Mouse (Mus musculus) ES-E14 (cell line): Measurements from ENCODE around the gene Mpp2. TPM values are rescaled to one million over a fixed set of nuclear protein-coding genes. Genes with fewer than 3 reads are reported as not detected.

Experiments
- DNase-seq: peaks from one replicate; pipeline ENCODE4 v3.0.0-alpha.2; 2013; ENCODE audit warnings: low read depth, low spot score
- H3K27ac ChIP-seq: 2 replicates; pipeline ENCODE4 v1.5.1; 2012; ENCODE audit warnings: low read depth, mild to moderate bottlenecking, low read length, moderate library complexity, mixed read lengths; ENCODE audit not compliant: poor library complexity, insufficient read depth, severe bottlenecking
- H3K36me3 ChIP-seq: 2 replicates; pipeline ENCODE4 v1.6.1; 2012; ENCODE audit warnings: mild to moderate bottlenecking, low read length, moderate library complexity, mixed read lengths; ENCODE audit not compliant: control insufficient read depth, poor library complexity, insufficient read depth, severe bottlenecking
- H3K4me1 ChIP-seq, 2 experiments: fragments of 150-350 bp in 1 of 2; sonication (generic) in 1 of 2; 2 replicates each; pipeline ENCODE4 v1.6.1; 2012; ENCODE audit warnings: low read length in 2 of 2, mild to moderate bottlenecking in 1 of 2, mixed read lengths in 1 of 2; ENCODE audit not compliant: control insufficient read depth in 2 of 2, insufficient read depth in 2 of 2, poor library complexity in 1 of 2
- H3K4me3 ChIP-seq, 2 experiments: fragments of 150-350 bp in 1 of 2; sonication (generic) in 1 of 2; 2 replicates each; pipeline ENCODE4 v1.5.1; 2012; ENCODE audit warnings: low read length in 2 of 2, low read depth in 1 of 2, mild to moderate bottlenecking in 1 of 2, mixed read lengths in 1 of 2; ENCODE audit not compliant: insufficient read depth in 1 of 2, poor library complexity in 1 of 2, severe bottlenecking in 1 of 2
- H3K9ac ChIP-seq: 2 replicates; pipeline ENCODE4 v1.6.1; 2012; ENCODE audit warnings: low read depth, mild to moderate bottlenecking, low read length, mixed read lengths; ENCODE audit not compliant: poor library complexity, insufficient read depth, severe bottlenecking
- H3K9me3 ChIP-seq: fragments of 150-350 bp; sonication (generic); 2 replicates; pipeline ENCODE4 v1.6.1; 2012; ENCODE audit warnings: low read depth, mild to moderate bottlenecking, low read length; ENCODE audit not compliant: control insufficient read depth, insufficient read depth
- CHD2 ChIP-seq: IDR thresholded peaks from 2 replicates; pipeline ENCODE4 v1.6.1; 2014; ENCODE audit warnings: mild to moderate bottlenecking, low read depth, low read length, inconsistent platforms
- HCFC1 ChIP-seq: IDR thresholded peaks from 2 replicates; pipeline ENCODE4 v1.6.1; 2012; ENCODE audit warnings: low read length, inconsistent platforms, borderline replicate concordance; ENCODE audit not compliant: insufficient read depth
- MAFK ChIP-seq: IDR thresholded peaks from 2 replicates; pipeline ENCODE4 v1.6.1; 2014; ENCODE audit warnings: mild to moderate bottlenecking, low read depth, low read length, inconsistent platforms; ENCODE audit not compliant: insufficient read depth
- ZC3H11A ChIP-seq: IDR thresholded peaks from 2 replicates; pipeline ENCODE4 v1.6.1; 2012; ENCODE audit warnings: low read depth, mild to moderate bottlenecking, inconsistent platforms, low read length, borderline replicate concordance
- ZNF384 ChIP-seq: IDR thresholded peaks from 2 replicates; pipeline ENCODE4 v1.6.1; 2012; ENCODE audit warnings: low read depth, low read length, inconsistent platforms
- in situ Hi-C, 2 experiments: fragments of 600-800 bp; cut with MboI; formaldehyde crosslinking; loops; one replicate each; pipeline ENCODE4 v1.15.1; 2025; ENCODE audit warnings: low sequenced_read_pairs in 2 of 2, inconsistent platforms in 1 of 2; ENCODE audit not compliant: unreplicated experiment in 2 of 2
- total RNA-seq: library from RNA; depleted of rRNA; stranded (reverse); fragments of 300-350 nt; gene quantifications from 2 replicates; pipeline ENCODE4 v1.2.3, GENCODE M21; 2012

Gene Mpp2
- total RNA-seq, 1 experiment, result 0.94 TPM

DNA sequence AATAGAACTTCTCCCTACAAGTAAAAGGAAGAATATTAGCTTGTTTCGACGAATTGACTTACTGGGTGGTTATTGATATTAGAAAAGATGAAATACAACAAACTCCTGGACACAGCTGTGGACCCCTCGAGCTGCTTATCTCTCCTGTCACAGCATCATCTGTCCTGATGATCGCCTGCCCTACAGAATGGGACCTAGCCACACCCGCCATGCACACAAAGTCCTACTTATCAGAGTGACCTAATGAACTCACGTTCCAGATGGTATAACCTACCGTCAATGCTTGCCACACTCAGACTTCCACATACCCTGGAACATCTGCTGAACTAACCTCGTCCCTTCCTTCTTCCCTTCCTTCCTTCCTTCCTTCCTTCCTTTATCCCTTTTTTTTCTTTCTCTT is 27.9 kb upstream of the Mpp2 start:
- no peak for TF ChIP-seq ZNF384
- no peak for TF ChIP-seq MAFK
- TF ChIP-seq CHD2, result no peak
- TF ChIP-seq ZC3H11A, result no peak
- no peak for TF ChIP-seq HCFC1
- Histone ChIP-seq H3K4me3 (no peak overlapping the region), H3K9ac (no peak overlapping the region), H3K36me3 (no peaks in the 10 kb centered on the region), H3K9me3 (no peaks in the 10 kb centered on the region), H3K4me1 (no peaks in the 10 kb centered on the region; a peak in 1 of 4 replicates), H3K27ac (no peak overlapping the region)
- in situ Hi-C loops, result no loop called here
- no peak for DNase-seq

GRCm38 (mm10) chr11:102111576-102111975 is 23.3 kb upstream of the Mpp2 start:
- no peak for DNase-seq
- Histone ChIP-seq H3K9ac (no peak overlapping the region), H3K4me1 (peaks cover 1 to 3% of the 10 kb centered on the region in 2 experiments; a peak in 2 of 4 replicates), H3K27ac (no peak overlapping the region), H3K9me3 (no peaks in the 10 kb centered on the region), H3K4me3 (no peak overlapping the region), H3K36me3 (no peaks in the 10 kb centered on the region)
- in situ Hi-C loops, result no loop called here
- TF ChIP-seq ZC3H11A, result no peak
- no peak for TF ChIP-seq ZNF384
- no peak for TF ChIP-seq CHD2
- no peak for TF ChIP-seq MAFK
- no peak for TF ChIP-seq HCFC1

DNA sequence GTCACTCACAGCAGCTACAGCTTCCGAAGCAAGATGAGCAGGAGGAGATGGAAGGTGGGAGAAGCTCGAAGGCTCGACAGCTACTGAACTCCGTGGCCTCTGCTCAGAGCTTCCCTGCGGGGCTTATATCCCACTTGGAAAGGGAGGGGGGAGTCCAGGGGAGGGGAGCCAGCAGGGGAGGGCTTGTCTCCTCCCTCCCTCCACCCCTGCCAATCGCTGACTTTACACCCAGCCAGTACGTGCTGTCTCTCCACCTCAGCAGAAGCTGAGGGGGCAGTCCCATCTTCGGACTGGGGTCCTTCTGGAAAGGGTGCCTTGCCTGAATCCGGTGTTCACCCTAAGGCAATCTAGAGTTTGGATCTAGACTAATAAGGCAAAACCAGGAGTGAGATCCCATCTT is 19.4 kb upstream of the Mpp2 start, which contains the start of gene Pyy:
Pyy (minus strand) TSS at position 101 of the 400 bp plus-strand sequence.
- TF ChIP-seq ZC3H11A (no peak), MAFK (no peak), HCFC1 (no peak), CHD2 (no peak), ZNF384 (no peak)
- Histone ChIP-seq H3K9me3 (no peaks in the 10 kb centered on the region), H3K27ac (no peak within 1 kb of the TSS), H3K36me3 (no peaks in the 10 kb centered on the region), H3K9ac (peak within 1 kb of the TSS; percentile 16; the same call in 1 of the 2 replicates), H3K4me3 (peak within 1 kb of the TSS; percentile 38 to 57; a peak in 3 of 4 replicates), H3K4me1 (peaks cover 1 to 3% of the 10 kb centered on the region in 2 experiments; a peak in 2 of 4 replicates)
- in situ Hi-C loops, result no loop called here
- DNase-seq, result no peak

- TF ChIP-seq CHD2, result no peak
- TF ChIP-seq ZNF384, result no peak
- TF ChIP-seq HCFC1, result no peak
- no peak for TF ChIP-seq ZC3H11A
- TF ChIP-seq MAFK, result no peak
- Histone ChIP-seq H3K9me3 (no peaks in the 10 kb centered on the region), H3K9ac (peak overlapping the region; percentile 16; the same call in 1 of the 2 replicates), H3K4me1 (peaks cover 1 to 7% of the 10 kb centered on the region in 2 experiments; a peak in 2 of 4 replicates), H3K36me3 (no peaks in the 10 kb centered on the region), H3K4me3 (peak overlapping the region; percentile 38 to 57; a peak in 3 of 4 replicates), H3K27ac (no peak overlapping the region)
- in situ Hi-C loops, result no loop called here
- peak; percentile 40 for DNase-seq
Observed at GRCm38 (mm10) chr11:102106911-102107310, 18.6 kb upstream of the Mpp2 start.
